Mouse (Mus musculus) midbrain, embryonic 11.5 days (tissue): ENCODE data around the gene Gm9945. TPM values are rescaled to one million over a fixed set of nuclear protein-coding genes. Genes with fewer than 3 reads are reported as not detected.

Experiments used
- ATAC-seq: fragments of 200-750 bp; cut with Nextera tagmentation; 2 replicates; pipeline ENCODE4 v1.8.0; 2017; ENCODE audit warnings: moderate TSS enrichment, moderate library complexity; ENCODE audit not compliant: low FRiP score
- DNase-seq: peaks from one replicate; pipeline ENCODE4 v3.0.0; 2015; ENCODE audit warnings: low spot score; ENCODE audit errors: missing footprints
- H3K27ac ChIP-seq: fragments of 300-500 bp; sonication (generic); 2 replicates; pipeline ENCODE4 v1.5.1; 2014; ENCODE audit warnings: low read depth, low read length
- H3K27me3 ChIP-seq: fragments of 300-500 bp; sonication (generic); 2 replicates; pipeline ENCODE4 v1.6.1; 2014; ENCODE audit warnings: mild to moderate bottlenecking, low read length, moderate library complexity, mixed read lengths; ENCODE audit not compliant: control insufficient read depth, insufficient read depth
- H3K36me3 ChIP-seq: fragments of 300-500 bp; sonication (generic); 2 replicates; pipeline ENCODE4 v1.6.1; 2014; ENCODE audit warnings: mild to moderate bottlenecking, low read length, moderate library complexity, mixed read lengths; ENCODE audit not compliant: control insufficient read depth, insufficient read depth
- H3K4me1 ChIP-seq: fragments of 300-500 bp; sonication (generic); 2 replicates; pipeline ENCODE4 v1.6.1; 2014; ENCODE audit warnings: low read length; ENCODE audit not compliant: control insufficient read depth, insufficient read depth
- H3K4me2 ChIP-seq: fragments of 300-500 bp; sonication (generic); 2 replicates; pipeline ENCODE4 v1.6.1; 2014; ENCODE audit warnings: mild to moderate bottlenecking, moderate library complexity
- H3K4me3 ChIP-seq: fragments of 300-500 bp; sonication (generic); 2 replicates; pipeline ENCODE4 v1.5.1; 2014; ENCODE audit warnings: low read depth, low read length
- H3K9ac ChIP-seq: fragments of 300-500 bp; sonication (generic); 2 replicates; pipeline ENCODE4 v1.6.1; 2014; ENCODE audit warnings: low read length
- H3K9me3 ChIP-seq: fragments of 300-500 bp; sonication (generic); 2 replicates; pipeline ENCODE4 v1.6.1; 2016; ENCODE audit warnings: low read length; ENCODE audit not compliant: control insufficient read depth
- WGBS: fragments of 180-500 bp; shearing (Covaris S2); extraction: QIAGEN DNeasy Blood & Tissue Kit; methylation state at CpG from one replicate; pipeline ENCODE4 v1.1.7; 2014; 5-methylcytosine and 5-hydroxymethylcytosine counted together
- polyA plus RNA-seq: library from polyadenylated mRNA; unstranded; fragments of >200 nt; fragmentation: Nextera tagmentation; extraction: Ambion mirVana; gene quantifications from 2 replicates; pipeline ENCODE4 v1.2.1, GENCODE M21; 2014

Gm9945 gene
- polyA plus RNA-seq = 0.15 TPM in 1 of 2 replicates, not detected in the other

DNA sequence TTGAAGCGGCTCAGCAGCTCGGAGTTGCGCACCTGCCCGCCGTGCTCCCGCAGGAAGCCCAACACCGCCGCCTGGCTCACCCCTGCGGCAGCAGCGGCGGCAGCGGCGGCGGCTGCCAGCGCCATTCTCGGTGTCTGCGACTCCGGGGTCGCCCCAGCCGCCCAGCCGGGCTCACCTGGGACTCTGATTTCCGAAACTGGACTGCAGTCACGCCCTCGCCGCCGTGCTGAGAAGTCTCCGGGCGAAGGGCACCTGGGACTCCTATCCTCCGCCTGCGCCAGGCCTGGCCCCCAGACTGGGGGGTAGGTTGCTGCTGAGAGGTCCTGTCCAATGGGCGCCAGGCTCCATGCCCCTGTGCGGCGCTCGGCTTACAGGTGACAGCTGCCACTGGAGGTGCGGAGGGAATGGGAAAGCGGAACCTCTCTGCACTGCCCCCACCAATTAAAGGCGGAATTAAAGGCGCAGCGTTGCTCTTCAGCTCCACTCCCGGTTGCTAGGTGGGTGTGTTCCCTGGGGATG, at the start of gene Gm9945, which contains the start of gene Sowaha:
Gene Gm9945, plus strand, starts transcription at position 384 of the 519 bp plus-strand sequence.
Gene Sowaha, minus strand, starts transcription at position 492 of the 519 bp plus-strand sequence.
- Histone ChIP-seq H3K4me3 (peak within 1 kb of the TSS; percentile 39), H3K27ac (no peak within 1 kb of the TSS), H3K4me1 (peaks cover 17% of the 10 kb centered on the region), H3K27me3 (peaks cover 55% of the 10 kb centered on the region), H3K9me3 (peaks cover 5% of the 10 kb centered on the region; the same call in 1 of the 2 replicates), H3K9ac (0 out of 2 replicates have a peak within 1 kb of the TSS, but pooled peaks have one; percentile 9), H3K36me3 (no peaks in the 10 kb centered on the region), H3K4me2 (peak within 1 kb of the TSS; percentile 51)
- ATAC-seq (0 out of 2 replicates have a peak, but pooled peaks have one; percentile 35), DNase-seq (peak; percentile 91)
- 3% methylated on average over 40 of the region's 40 CpGs for WGBS

- H3K9ac ChIP-seq = peak overlapping the region; percentile 74
- H3K4me1 ChIP-seq = peaks cover 7% of the 10 kb centered on the region
- H3K27me3 ChIP-seq = no peaks in the 10 kb centered on the region
- H3K9me3 ChIP-seq = no peaks in the 10 kb centered on the region
- H3K27ac ChIP-seq = no peak overlapping the region
- DNase-seq = no peak
- peak overlapping the region; percentile 80 for H3K4me2 ChIP-seq
- WGBS = under 1% methylated on average over 34 of the region's 34 CpGs
- peak overlapping the region; percentile 62 for H3K4me3 ChIP-seq
- no peaks in the 10 kb centered on the region for H3K36me3 ChIP-seq
- ATAC-seq = no peak; the same call in 1 of the 2 replicates
Observed at GRCm38 (mm10) chr11:53430300-53430669, 49.7 kb upstream of the Gm9945 start.

- Histone ChIP-seq H3K4me2 (peak within 1 kb of the TSS; percentile 80), H3K9me3 (no peaks in the 10 kb centered on the region), H3K36me3 (no peaks in the 10 kb centered on the region), H3K4me1 (peaks cover 7% of the 10 kb centered on the region), H3K9ac (peak within 1 kb of the TSS; percentile 74), H3K27ac (no peak within 1 kb of the TSS), H3K27me3 (no peaks in the 10 kb centered on the region), H3K4me3 (peak within 1 kb of the TSS; percentile 62)
- ATAC-seq (peak; percentile 97), DNase-seq (peak; percentile 100)
- 0% methylated on average over 44 of the region's 44 CpGs for WGBS
Observed at GRCm38 (mm10) chr11:53430670-53431346, 49.2 kb upstream of the Gm9945 start, which contains the start of the genes Uqcrq and Gdf9. Uqcrq (minus strand) TSS chr11:53430831. Gdf9 (plus strand) TSS chr11:53431023.

GRCm38 (mm10) chr11:53431347-53432056, 48.5 kb upstream of the Gm9945 start:
- ATAC-seq (no peak), DNase-seq (no peak)
- H3K4me2 ChIP-seq = peak overlapping the region; percentile 44
- H3K4me3 ChIP-seq = peak overlapping the region; percentile 62
- peak overlapping the region; percentile 32; the same call in 1 of the 2 replicates for H3K9ac ChIP-seq
- H3K9me3 ChIP-seq = no peaks in the 10 kb centered on the region
- no peak overlapping the region for H3K27ac ChIP-seq
- no peaks in the 10 kb centered on the region for H3K36me3 ChIP-seq
- 26% methylated on average over 9 of the region's 9 CpGs for WGBS
- H3K27me3 ChIP-seq = no peaks in the 10 kb centered on the region
- H3K4me1 ChIP-seq = peaks cover 7% of the 10 kb centered on the region

- no peaks in the 10 kb centered on the region for H3K27me3 ChIP-seq
- ATAC-seq (no peak), DNase-seq (no peak)
- no peak overlapping the region for H3K4me3 ChIP-seq
- peaks cover 7% of the 10 kb centered on the region for H3K4me1 ChIP-seq
- no peak overlapping the region for H3K9ac ChIP-seq
- H3K27ac ChIP-seq = no peak overlapping the region
- no peak overlapping the region for H3K4me2 ChIP-seq
- H3K9me3 ChIP-seq = no peaks in the 10 kb centered on the region
- no peaks in the 10 kb centered on the region for H3K36me3 ChIP-seq
- 63% methylated on average over 6 of the region's 6 CpGs for WGBS
Observed at GRCm38 (mm10) chr11:53433057-53433456, 46.9 kb upstream of the Gm9945 start.

DNA sequence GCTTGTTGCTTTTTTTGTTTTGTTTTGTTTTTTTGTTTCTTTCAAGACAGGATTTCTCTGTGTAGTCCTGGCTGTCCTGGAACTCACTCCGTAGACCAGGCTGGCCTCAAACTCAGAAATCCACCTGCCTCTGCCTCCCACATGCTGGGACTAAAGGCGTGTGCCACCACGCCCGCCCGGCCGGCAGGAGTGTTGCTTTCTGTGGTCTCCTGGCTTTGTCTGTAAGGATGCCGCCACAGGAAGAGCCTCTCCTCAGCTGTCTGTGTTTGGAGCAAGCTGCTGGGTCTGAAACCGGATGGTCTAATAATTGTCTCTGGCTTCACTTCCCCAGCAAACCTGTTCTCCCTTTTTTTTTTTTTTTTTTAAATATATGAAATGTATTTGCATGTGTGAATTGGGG, 44.5 kb upstream of the Gm9945 start:
- DNase-seq = no peak
- Histone ChIP-seq H3K4me3 (no peak overlapping the region), H3K27ac (no peak overlapping the region), H3K36me3 (no peaks in the 10 kb centered on the region), H3K9me3 (no peaks in the 10 kb centered on the region), H3K4me1 (no peaks in the 10 kb centered on the region; the same call in 1 of the 2 replicates), H3K4me2 (no peak overlapping the region), H3K27me3 (no peaks in the 10 kb centered on the region), H3K9ac (no peak overlapping the region)
- no peak for ATAC-seq
- 86% methylated on average over 8 of the region's 8 CpGs for WGBS

- 92% methylated on average over 6 of the region's 6 CpGs for WGBS
- Histone ChIP-seq H3K4me3 (no peak overlapping the region), H3K27ac (no peak overlapping the region), H3K9ac (no peak overlapping the region), H3K36me3 (no peaks in the 10 kb centered on the region), H3K4me1 (no peaks in the 10 kb centered on the region; the same call in 1 of the 2 replicates), H3K9me3 (no peaks in the 10 kb centered on the region), H3K4me2 (no peak overlapping the region), H3K27me3 (no peaks in the 10 kb centered on the region)
- ATAC-seq (no peak), DNase-seq (no peak)
Observed at GRCm38 (mm10) chr11:53436338-53436737, 43.6 kb upstream of the Gm9945 start.

GRCm38 (mm10) chr11:53441921-53442320, 38.0 kb upstream of the Gm9945 start:
- no peak overlapping the region for H3K9ac ChIP-seq
- no peaks in the 10 kb centered on the region for H3K4me1 ChIP-seq
- no peak overlapping the region for H3K4me2 ChIP-seq
- no peaks in the 10 kb centered on the region for H3K36me3 ChIP-seq
- DNase-seq (no peak), ATAC-seq (no peak)
- 53% methylated on average over 12 of the region's 12 CpGs for WGBS
- no peak overlapping the region for H3K27ac ChIP-seq
- no peaks in the 10 kb centered on the region for H3K9me3 ChIP-seq
- H3K4me3 ChIP-seq = no peak overlapping the region
- H3K27me3 ChIP-seq = no peaks in the 10 kb centered on the region

DNA sequence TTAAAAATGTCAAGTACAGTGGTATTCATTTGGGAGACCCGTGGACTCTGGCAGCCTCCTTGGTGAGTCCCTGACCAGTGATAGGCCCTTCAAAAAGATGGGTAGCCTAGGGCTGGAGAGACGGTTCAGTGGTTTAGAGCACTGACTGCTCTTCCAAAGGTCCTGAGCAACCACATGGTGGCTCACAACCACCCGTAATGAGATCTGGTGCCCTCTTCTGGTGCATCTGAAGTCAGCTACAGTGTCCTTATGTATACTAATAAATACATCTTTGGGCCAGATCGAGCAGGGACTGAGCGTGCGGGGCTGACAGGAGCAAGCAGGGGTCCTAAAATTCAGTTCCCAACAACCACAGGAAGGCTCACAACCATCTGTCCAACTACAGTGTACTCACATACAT, 36.1 kb upstream of the Gm9945 start:
- no peaks in the 10 kb centered on the region for H3K4me1 ChIP-seq
- no peak for DNase-seq
- no peak overlapping the region for H3K27ac ChIP-seq
- no peak overlapping the region for H3K9ac ChIP-seq
- ATAC-seq = no peak
- H3K4me3 ChIP-seq = no peak overlapping the region
- H3K9me3 ChIP-seq = no peaks in the 10 kb centered on the region
- no peaks in the 10 kb centered on the region for H3K36me3 ChIP-seq
- H3K4me2 ChIP-seq = no peak overlapping the region
- 44% methylated on average over 6 of the region's 6 CpGs for WGBS
- H3K27me3 ChIP-seq = no peaks in the 10 kb centered on the region
